Mouse (Mus musculus): ENCODE results near the gene Nhej1. TPM values are rescaled to one million over a fixed set of nuclear protein-coding genes. Genes with fewer than 3 reads are reported as not detected.

Nhej1 gene
- total RNA-seq, 1 experiment = 7.7 TPM

GRCm38 (mm10) chr1:75010203-75010602 is 114.8 kb downstream of the Nhej1 start:
- Histone ChIP-seq H3K4me3 (ENCODE audit: insufficient read depth in 1 of 2, low read depth in 1 of 2, low read length in 2 of 2, poor library complexity in 1 of 2, severe bottlenecking in 1 of 2) (no peak overlapping the region), H3K27ac (ENCODE audit: insufficient read depth, low read depth, low read length, poor library complexity, severe bottlenecking) (no peak overlapping the region), H3K36me3 (ENCODE audit: control insufficient read depth, insufficient read depth, low read length, poor library complexity, severe bottlenecking) (no peaks in the 10 kb centered on the region), H3K9ac (ENCODE audit: insufficient read depth, low read depth, low read length, poor library complexity, severe bottlenecking) (no peak overlapping the region), H3K4me1 (ENCODE audit: control insufficient read depth in 2 of 2, insufficient read depth in 2 of 2, low read length in 2 of 2, poor library complexity in 1 of 2) (peaks cover 0 to 4% of the 10 kb centered on the region in 2 experiments; a peak in 1 of 4 replicates), H3K9me3 (ENCODE audit: control insufficient read depth, insufficient read depth, low read depth, low read length) (no peaks in the 10 kb centered on the region)
- in situ Hi-C loops (cut with MboI; ENCODE audit: low sequenced_read_pairs in 2 of 2, unreplicated experiment in 2 of 2) = no loop called here
- DNase-seq (ENCODE audit: low read depth, low spot score) = no peak
- no peak for TF ChIP-seq CHD2 (IDR thresholded peaks at IDR 0.05; ENCODE audit: low read depth, low read length)
- TF ChIP-seq MAFK (IDR thresholded peaks at IDR 0.05; ENCODE audit: insufficient read depth, low read depth, low read length) = no peak
- TF ChIP-seq ZC3H11A (IDR thresholded peaks at IDR 0.05; ENCODE audit: borderline replicate concordance, low read depth, low read length) = no peak
- TF ChIP-seq HCFC1 (IDR thresholded peaks at IDR 0.05; ENCODE audit: borderline replicate concordance, insufficient read depth, low read length) = no peak
- TF ChIP-seq ZNF384 (IDR thresholded peaks at IDR 0.05; ENCODE audit: low read depth, low read length) = no peak

GRCm38 (mm10) chr1:75006016-75006415 is 119.0 kb downstream of the Nhej1 start:
- no peaks in the 10 kb centered on the region for H3K36me3 ChIP-seq (ENCODE audit: control insufficient read depth, insufficient read depth, low read length, poor library complexity, severe bottlenecking)
- H3K9ac ChIP-seq (ENCODE audit: insufficient read depth, low read depth, low read length, poor library complexity, severe bottlenecking) = no peak overlapping the region
- in situ Hi-C loops (cut with MboI; ENCODE audit: low sequenced_read_pairs in 2 of 2, unreplicated experiment in 2 of 2) = no loop called here
- TF ChIP-seq ZC3H11A (IDR thresholded peaks at IDR 0.05; ENCODE audit: borderline replicate concordance, low read depth, low read length) (no peak), CHD2 (IDR thresholded peaks at IDR 0.05; ENCODE audit: low read depth, low read length) (no peak), ZNF384 (IDR thresholded peaks at IDR 0.05; ENCODE audit: low read depth, low read length) (no peak), HCFC1 (IDR thresholded peaks at IDR 0.05; ENCODE audit: borderline replicate concordance, insufficient read depth, low read length) (no peak), MAFK (IDR thresholded peaks at IDR 0.05; ENCODE audit: insufficient read depth, low read depth, low read length) (no peak)
- H3K4me3 ChIP-seq (ENCODE audit: insufficient read depth in 1 of 2, low read depth in 1 of 2, low read length in 2 of 2, poor library complexity in 1 of 2, severe bottlenecking in 1 of 2) = no peak overlapping the region
- H3K27ac ChIP-seq (ENCODE audit: insufficient read depth, low read depth, low read length, poor library complexity, severe bottlenecking) = no peak overlapping the region
- H3K4me1 ChIP-seq (ENCODE audit: control insufficient read depth in 2 of 2, insufficient read depth in 2 of 2, low read length in 2 of 2, poor library complexity in 1 of 2) = peaks cover 0 to 4% of the 10 kb centered on the region in 2 experiments; a peak in 1 of 4 replicates
- no peaks in the 10 kb centered on the region for H3K9me3 ChIP-seq (ENCODE audit: control insufficient read depth, insufficient read depth, low read depth, low read length)
- DNase-seq (ENCODE audit: low read depth, low spot score) = no peak

GRCm38 (mm10) chr1:75001183-75001582 is 123.8 kb downstream of the Nhej1 start:
- in situ Hi-C loops (cut with MboI; ENCODE audit: low sequenced_read_pairs in 2 of 2, unreplicated experiment in 2 of 2) = no loop called here
- H3K9ac ChIP-seq (ENCODE audit: insufficient read depth, low read depth, low read length, poor library complexity, severe bottlenecking) = no peak overlapping the region
- H3K27ac ChIP-seq (ENCODE audit: insufficient read depth, low read depth, low read length, poor library complexity, severe bottlenecking) = no peak overlapping the region
- no peak overlapping the region for H3K4me3 ChIP-seq (ENCODE audit: insufficient read depth in 1 of 2, low read depth in 1 of 2, low read length in 2 of 2, poor library complexity in 1 of 2, severe bottlenecking in 1 of 2)
- H3K36me3 ChIP-seq (ENCODE audit: control insufficient read depth, insufficient read depth, low read length, poor library complexity, severe bottlenecking) = no peaks in the 10 kb centered on the region
- no peak for DNase-seq (ENCODE audit: low read depth, low spot score)
- no peaks in the 10 kb centered on the region for H3K9me3 ChIP-seq (ENCODE audit: control insufficient read depth, insufficient read depth, low read depth, low read length)
- H3K4me1 ChIP-seq (ENCODE audit: control insufficient read depth in 2 of 2, insufficient read depth in 2 of 2, low read length in 2 of 2, poor library complexity in 1 of 2) = peaks cover 0 to 4% of the 10 kb centered on the region in 2 experiments; a peak in 1 of 4 replicates
- TF ChIP-seq HCFC1 (IDR thresholded peaks at IDR 0.05; ENCODE audit: borderline replicate concordance, insufficient read depth, low read length) = no peak
- no peak for TF ChIP-seq ZC3H11A (IDR thresholded peaks at IDR 0.05; ENCODE audit: borderline replicate concordance, low read depth, low read length)
- TF ChIP-seq MAFK (IDR thresholded peaks at IDR 0.05; ENCODE audit: insufficient read depth, low read depth, low read length) = no peak
- TF ChIP-seq CHD2 (IDR thresholded peaks at IDR 0.05; ENCODE audit: low read depth, low read length) = no peak
- no peak for TF ChIP-seq ZNF384 (IDR thresholded peaks at IDR 0.05; ENCODE audit: low read depth, low read length)

- H3K4me3 ChIP-seq (ENCODE audit: insufficient read depth in 1 of 2, low read depth in 1 of 2, low read length in 2 of 2, poor library complexity in 1 of 2, severe bottlenecking in 1 of 2) = no peak overlapping the region
- peak; percentile 63 for DNase-seq (ENCODE audit: low read depth, low spot score)
- no peak for TF ChIP-seq HCFC1 (IDR thresholded peaks at IDR 0.05; ENCODE audit: borderline replicate concordance, insufficient read depth, low read length)
- no peak overlapping the region for H3K9ac ChIP-seq (ENCODE audit: insufficient read depth, low read depth, low read length, poor library complexity, severe bottlenecking)
- in situ Hi-C loops (cut with MboI; ENCODE audit: low sequenced_read_pairs in 2 of 2, unreplicated experiment in 2 of 2) = no loop called here
- H3K9me3 ChIP-seq (ENCODE audit: control insufficient read depth, insufficient read depth, low read depth, low read length) = no peaks in the 10 kb centered on the region
- H3K4me1 ChIP-seq (ENCODE audit: control insufficient read depth in 2 of 2, insufficient read depth in 2 of 2, low read length in 2 of 2, poor library complexity in 1 of 2) = no peaks in the 10 kb centered on the region
- H3K27ac ChIP-seq (ENCODE audit: insufficient read depth, low read depth, low read length, poor library complexity, severe bottlenecking) = no peak overlapping the region
- H3K36me3 ChIP-seq (ENCODE audit: control insufficient read depth, insufficient read depth, low read length, poor library complexity, severe bottlenecking) = no peaks in the 10 kb centered on the region
Measured at GRCm38 (mm10) chr1:75000496-75000895, 124.5 kb downstream of the Nhej1 start.

- TF ChIP-seq CHD2 (IDR thresholded peaks at IDR 0.05; ENCODE audit: low read depth, low read length) (no peak), ZC3H11A (IDR thresholded peaks at IDR 0.05; ENCODE audit: borderline replicate concordance, low read depth, low read length) (no peak), HCFC1 (IDR thresholded peaks at IDR 0.05; ENCODE audit: borderline replicate concordance, insufficient read depth, low read length) (no peak), MAFK (IDR thresholded peaks at IDR 0.05; ENCODE audit: insufficient read depth, low read depth, low read length) (no peak), ZNF384 (IDR thresholded peaks at IDR 0.05; ENCODE audit: low read depth, low read length) (no peak)
Measured at GRCm38 (mm10) chr1:74999173-74999572, 125.8 kb downstream of the Nhej1 start.

More at GRCm38 (mm10) chr1:74999173-74999572, 125.8 kb downstream of the Nhej1 start:
- H3K9ac ChIP-seq (ENCODE audit: insufficient read depth, low read depth, low read length, poor library complexity, severe bottlenecking) = no peak overlapping the region
- H3K9me3 ChIP-seq (ENCODE audit: control insufficient read depth, insufficient read depth, low read depth, low read length) = no peaks in the 10 kb centered on the region
- H3K4me1 ChIP-seq (ENCODE audit: control insufficient read depth in 2 of 2, insufficient read depth in 2 of 2, low read length in 2 of 2, poor library complexity in 1 of 2) = no peaks in the 10 kb centered on the region
- in situ Hi-C loops (cut with MboI; ENCODE audit: low sequenced_read_pairs in 2 of 2, unreplicated experiment in 2 of 2) = no loop called here
- DNase-seq (ENCODE audit: low read depth, low spot score) = no peak
- no peaks in the 10 kb centered on the region for H3K36me3 ChIP-seq (ENCODE audit: control insufficient read depth, insufficient read depth, low read length, poor library complexity, severe bottlenecking)
- H3K4me3 ChIP-seq (ENCODE audit: insufficient read depth in 1 of 2, low read depth in 1 of 2, low read length in 2 of 2, poor library complexity in 1 of 2, severe bottlenecking in 1 of 2) = no peak overlapping the region
- no peak overlapping the region for H3K27ac ChIP-seq (ENCODE audit: insufficient read depth, low read depth, low read length, poor library complexity, severe bottlenecking)

All from ES-E14 (cell line).